Mouse (Mus musculus) kidney, embryonic 16.5 days (tissue): ENCODE data around the gene 2010111I01Rik. TPM values are rescaled to one million over a fixed set of nuclear protein-coding genes. Genes with fewer than 3 reads are reported as not detected.
"Not testable (repeated sequence)": the region's sequence is repeated elsewhere in the genome, so short reads cannot be mapped to it uniquely, and the experiment has no call there.

Experiments used
- ATAC-seq: fragments of 200-750 bp; cut with Nextera tagmentation; 2 replicates; pipeline ENCODE4 v1.8.0; 2017; ENCODE audit warnings: moderate TSS enrichment; ENCODE audit not compliant: low FRiP score, low TSS enrichment
- H3K27ac ChIP-seq: fragments of 300-500 bp; sonication (generic); 2 replicates; pipeline ENCODE4 v1.5.1; 2014; ENCODE audit warnings: low read length
- H3K27me3 ChIP-seq: fragments of 300-500 bp; sonication (generic); 2 replicates; pipeline ENCODE4 v1.6.1; 2014; ENCODE audit warnings: low read length, control low read depth, mixed read lengths; ENCODE audit not compliant: insufficient read depth
- H3K36me3 ChIP-seq: fragments of 300-500 bp; sonication (generic); 2 replicates; pipeline ENCODE4 v1.6.1; 2014; ENCODE audit warnings: low read length, control low read depth, mixed read lengths; ENCODE audit not compliant: insufficient read depth
- H3K4me1 ChIP-seq: fragments of 300-500 bp; sonication (generic); 2 replicates; pipeline ENCODE4 v1.6.1; 2014; ENCODE audit warnings: low read length, control low read depth, mixed read lengths; ENCODE audit not compliant: insufficient read depth
- H3K4me2 ChIP-seq: fragments of 300-500 bp; sonication (generic); replicated peaks from 2 replicates; pipeline ENCODE4 v1.6.1; 2014; ENCODE audit warnings: low read depth, low read length
- H3K4me3 ChIP-seq: fragments of 300-500 bp; sonication (generic); 2 replicates; pipeline ENCODE4 v1.5.1; 2014; ENCODE audit warnings: mild to moderate bottlenecking, low read length
- H3K9ac ChIP-seq: fragments of 300-500 bp; sonication (generic); replicated peaks from 2 replicates; pipeline ENCODE4 v1.6.1; 2014; ENCODE audit warnings: low read length
- H3K9me3 ChIP-seq: fragments of 300-500 bp; sonication (generic); 2 replicates; pipeline ENCODE4 v1.6.1; 2016; ENCODE audit warnings: low read length, control low read depth
- WGBS: fragments of 180-500 bp; shearing (Covaris S2); extraction: QIAGEN DNeasy Blood & Tissue Kit; methylation state at CpG from one replicate; pipeline ENCODE4 v1.1.7; 2014; 5-methylcytosine and 5-hydroxymethylcytosine counted together
- polyA plus RNA-seq: library from polyadenylated mRNA; unstranded; fragments of >200 nt; fragmentation: Nextera tagmentation; extraction: Ambion mirVana; gene quantifications from 2 replicates; pipeline ENCODE4 v1.2.1, GENCODE M21; 2015

2010111I01Rik gene
- polyA plus RNA-seq, 1 experiment from 2014 or later = 146 TPM

- H3K9ac ChIP-seq = no peak overlapping the region
- no peaks in the 10 kb centered on the region for H3K36me3 ChIP-seq
- no peak overlapping the region for H3K4me2 ChIP-seq
- no peaks in the 10 kb centered on the region for H3K27me3 ChIP-seq
- WGBS = 92% methylated on average over 4 of the region's 4 CpGs
- no peak for ATAC-seq
- H3K9me3 ChIP-seq = no peaks in the 10 kb centered on the region
- H3K4me1 ChIP-seq = peaks cover 23% of the 10 kb centered on the region
- H3K4me3 ChIP-seq = no peak overlapping the region
- no peak overlapping the region for H3K27ac ChIP-seq
Observed at GRCm38 (mm10) chr13:63339946-63340345, 375.3 kb downstream of the 2010111I01Rik start.

GRCm38 (mm10) chr13:63342781-63343180, 378.1 kb downstream of the 2010111I01Rik start:
- Histone ChIP-seq H3K27ac (no peak overlapping the region), H3K36me3 (no peaks in the 10 kb centered on the region), H3K27me3 (no peaks in the 10 kb centered on the region), H3K4me3 (no peak overlapping the region), H3K4me1 (0 out of 2 replicates have a peak, but pooled peaks cover under 1% of the 10 kb centered on the region), H3K4me2 (no peak overlapping the region), H3K9me3 (no peaks in the 10 kb centered on the region), H3K9ac (no peak overlapping the region)
- 76% methylated on average over 2 of the region's 2 CpGs for WGBS
- no peak for ATAC-seq

- Histone ChIP-seq H3K27me3 (no peaks in the 10 kb centered on the region), H3K4me1 (no peaks in the 10 kb centered on the region), H3K4me3 (no peak overlapping the region), H3K9me3 (no peaks in the 10 kb centered on the region), H3K9ac (no peak overlapping the region), H3K36me3 (no peaks in the 10 kb centered on the region), H3K4me2 (no peak overlapping the region), H3K27ac (no peak overlapping the region)
- WGBS = 94% methylated on average over 3 of the region's 3 CpGs
- no peak for ATAC-seq
Observed at GRCm38 (mm10) chr13:63344481-63344880, 379.8 kb downstream of the 2010111I01Rik start.

GRCm38 (mm10) chr13:63345476-63346225, 381.0 kb downstream of the 2010111I01Rik start:
- no peaks in the 10 kb centered on the region for H3K9me3 ChIP-seq
- no peaks in the 10 kb centered on the region for H3K36me3 ChIP-seq
- H3K9ac ChIP-seq = no peak overlapping the region
- H3K4me3 ChIP-seq = no peak overlapping the region
- H3K27ac ChIP-seq = no peak overlapping the region
- H3K4me2 ChIP-seq = no peak overlapping the region
- WGBS = 70% methylated on average over 5 of the region's 5 CpGs
- H3K4me1 ChIP-seq = no peaks in the 10 kb centered on the region
- ATAC-seq = no peak
- no peaks in the 10 kb centered on the region for H3K27me3 ChIP-seq

GRCm38 (mm10) chr13:63347639-63348038, 382.9 kb downstream of the 2010111I01Rik start:
- no peaks in the 10 kb centered on the region for H3K4me1 ChIP-seq
- no peak overlapping the region for H3K27ac ChIP-seq
- ATAC-seq = no peak
- no peak overlapping the region for H3K4me2 ChIP-seq
- H3K27me3 ChIP-seq = no peaks in the 10 kb centered on the region
- H3K36me3 ChIP-seq = no peaks in the 10 kb centered on the region
- no peaks in the 10 kb centered on the region for H3K9me3 ChIP-seq
- H3K4me3 ChIP-seq = no peak overlapping the region
- H3K9ac ChIP-seq = no peak overlapping the region
- WGBS = 78% methylated on average over 2 of the region's 2 CpGs

GRCm38 (mm10) chr13:63350076-63350475, 385.4 kb downstream of the 2010111I01Rik start:
- ATAC-seq = no peak
- Histone ChIP-seq H3K9me3 (no peaks in the 10 kb centered on the region), H3K27me3 (no peaks in the 10 kb centered on the region), H3K9ac (no peak overlapping the region), H3K4me1 (no peaks in the 10 kb centered on the region), H3K4me2 (no peak overlapping the region), H3K4me3 (no peak overlapping the region), H3K36me3 (no peaks in the 10 kb centered on the region), H3K27ac (no peak overlapping the region)
- 87% methylated on average over 4 of the region's 4 CpGs for WGBS

GRCm38 (mm10) chr13:63353312-63353711, 388.6 kb downstream of the 2010111I01Rik start:
- H3K9me3 ChIP-seq, ATAC-seq, H3K27me3 ChIP-seq, H3K27ac ChIP-seq, H3K4me3 ChIP-seq, H3K36me3 ChIP-seq, H3K4me2 ChIP-seq, H3K9ac ChIP-seq, H3K4me1 ChIP-seq: not testable (repeated sequence)
- 78% methylated on average over 4 of the region's 4 CpGs for WGBS

- 93% methylated on average over 4 of the region's 4 CpGs for WGBS
- no peak overlapping the region for H3K4me2 ChIP-seq
- H3K27ac ChIP-seq = no peak overlapping the region
- H3K36me3 ChIP-seq = no peaks in the 10 kb centered on the region
- no peak overlapping the region for H3K9ac ChIP-seq
- no peaks in the 10 kb centered on the region for H3K4me1 ChIP-seq
- H3K27me3 ChIP-seq = no peaks in the 10 kb centered on the region
- H3K4me3 ChIP-seq = no peak overlapping the region
- ATAC-seq = no peak
- no peaks in the 10 kb centered on the region for H3K9me3 ChIP-seq
Observed at GRCm38 (mm10) chr13:63356101-63356500, 391.4 kb downstream of the 2010111I01Rik start.

- Histone ChIP-seq H3K4me2 (no peak overlapping the region), H3K4me1 (no peaks in the 10 kb centered on the region), H3K9me3 (no peaks in the 10 kb centered on the region), H3K27me3 (no peaks in the 10 kb centered on the region), H3K27ac (no peak overlapping the region), H3K4me3 (no peak overlapping the region), H3K9ac (no peak overlapping the region), H3K36me3 (no peaks in the 10 kb centered on the region)
- WGBS = 41% methylated on average over 3 of the region's 3 CpGs
- ATAC-seq = no peak
Observed at GRCm38 (mm10) chr13:63356558-63356957, 391.9 kb downstream of the 2010111I01Rik start.

GRCm38 (mm10) chr13:63359393-63359792, 394.7 kb downstream of the 2010111I01Rik start:
- no peaks in the 10 kb centered on the region for H3K4me1 ChIP-seq
- no peaks in the 10 kb centered on the region for H3K9me3 ChIP-seq
- no peaks in the 10 kb centered on the region for H3K27me3 ChIP-seq
- H3K36me3 ChIP-seq = no peaks in the 10 kb centered on the region
- H3K4me2 ChIP-seq = no peak overlapping the region
- no peak overlapping the region for H3K4me3 ChIP-seq
- no peak overlapping the region for H3K9ac ChIP-seq
- WGBS = 72% methylated on average over 4 of the region's 4 CpGs
- no peak overlapping the region for H3K27ac ChIP-seq
- ATAC-seq = no peak
